Comparison of ENCODE assay signal across 10 mouse cellular contexts in genomic region chr1:154983325-154983724, GRCm38 (mm10).
DNase-seq lines count a peak whose midpoint lies in the region; ATAC-seq and TF ChIP-seq lines count a peak whose summit lies in the region.
"Had no signal": no experiment of that assay in that cellular context is flagged by ENCODE, and none has a peak within 500 bp of the region (broad histone marks: within the 10 kb centered on the region; RNA-seq: fewer than 3 reads in every experiment).

No protein-coding gene starts in this region.

- no peaks in the 10 kb centered on the region for H3K9me3 ChIP-seq in lung, postnatal 0 days (ENCODE audit: low read length)
- H3K9me3 ChIP-seq in midbrain, embryonic 13.5 days, result no peaks in the 10 kb centered on the region
- H3K9me3 ChIP-seq: heart, embryonic 15.5 days had no signal

- 27% methylated on average over 7 of the region's 7 CpGs for WGBS in lung, postnatal 0 days
- 40% methylated on average over 7 of the region's 7 CpGs for WGBS in lung, adult 2 months
- 85% methylated on average over 7 of the region's 7 CpGs for WGBS in midbrain, embryonic 13.5 days

- no peak for ATAC-seq in lung, postnatal 0 days
- ATAC-seq in midbrain, embryonic 13.5 days, result no peak
- ATAC-seq: liver, postnatal 0 days had no signal

- no peaks in the 10 kb centered on the region for H3K4me1 ChIP-seq in lung, postnatal 0 days (ENCODE audit: insufficient read depth, low read depth, low read length)
- no peaks in the 10 kb centered on the region for H3K4me1 ChIP-seq in lung, adult 2 months (ENCODE audit: control insufficient read depth, insufficient read depth, low read length)
- no peaks in the 10 kb centered on the region for H3K4me1 ChIP-seq in midbrain, embryonic 13.5 days (replicated peaks)

- H3K9ac ChIP-seq in lung, postnatal 0 days (replicated peaks; ENCODE audit: low read depth), result no peak overlapping the region
- no peak overlapping the region for H3K9ac ChIP-seq in midbrain, embryonic 13.5 days (replicated peaks)
- H3K9ac ChIP-seq: heart, embryonic 15.5 days; liver, postnatal 0 days had no signal

- H3K36me3 ChIP-seq in lung, postnatal 0 days (ENCODE audit: insufficient read depth, low read length), result no peaks in the 10 kb centered on the region
- H3K36me3 ChIP-seq in midbrain, embryonic 13.5 days, result no peaks in the 10 kb centered on the region
- H3K36me3 ChIP-seq: heart, embryonic 15.5 days had no signal

- no peak for TF ChIP-seq EP300 in lung, postnatal 0 days (IDR thresholded peaks at IDR 0.05)

- DNase-seq in lung, postnatal 0 days (ENCODE audit: low spot score), result peak; percentile 9
- DNase-seq in lung, adult 2 months, result no peak
- DNase-seq in cerebellum, adult 11 months, result peak; percentile 69
- peak; percentile 63 to 77 for DNase-seq in gastrocnemius, postnatal 36 days
- DNase-seq in testis, postnatal 10 days (ENCODE audit: low spot score), result peak; percentile 75
- no peak for DNase-seq in frontal cortex, adult 2 months (ENCODE audit: extremely low spot score in 1 of 2, low spot score in 1 of 2)
- DNase-seq in embryo, embryonic 9.5 days (ENCODE audit: extremely low spot score), result no peak
- DNase-seq: liver, postnatal 0 days had no signal

- intact Hi-C loops in gastrocnemius, postnatal 36 days (cut with DNase I), result no loop called here

- no peaks in the 10 kb centered on the region for H3K27me3 ChIP-seq in lung, postnatal 0 days (replicated peaks; ENCODE audit: insufficient read depth, low read length)
- H3K27me3 ChIP-seq in midbrain, embryonic 13.5 days, result no peaks in the 10 kb centered on the region
- H3K27me3 ChIP-seq: heart, embryonic 15.5 days had no signal

- H3K4me2 ChIP-seq in lung, postnatal 0 days (replicated peaks; ENCODE audit: low read depth, low read length), result no peak overlapping the region
- H3K4me2 ChIP-seq in midbrain, embryonic 13.5 days (replicated peaks), result no peak overlapping the region
- H3K4me2 ChIP-seq: heart, embryonic 15.5 days had no signal

- TF ChIP-seq CTCF in lung, postnatal 0 days (IDR thresholded peaks at IDR 0.05), result no peak
- TF ChIP-seq CTCF in lung, adult 2 months (IDR thresholded peaks at IDR 0.05; ENCODE audit: insufficient read depth, low read length), result no peak

- TF ChIP-seq POLR2A in lung, adult 2 months (IDR thresholded peaks at IDR 0.05; ENCODE audit: borderline replicate concordance, extremely low read depth, low read depth, low read length), result no peak

- H3K4me3 ChIP-seq in lung, postnatal 0 days (ENCODE audit: low read depth, low read length), result no peak overlapping the region
- no peak overlapping the region for H3K4me3 ChIP-seq in lung, adult 2 months (replicated peaks; ENCODE audit: extremely low read depth, low read depth, low read length)
- no peak overlapping the region for H3K4me3 ChIP-seq in midbrain, embryonic 13.5 days (replicated peaks)
- H3K4me3 ChIP-seq: heart, embryonic 15.5 days had no signal

- H3K27ac ChIP-seq in lung, postnatal 0 days (ENCODE audit: low read length), result no peak overlapping the region
- no peak overlapping the region for H3K27ac ChIP-seq in midbrain, embryonic 13.5 days
- H3K27ac ChIP-seq: heart, embryonic 15.5 days had no signal

Comparison
In these comparisons a context has a peak if more than half of its experiments do, and no peak if none do; other contexts are left out.
1. DNase-seq: peak in lung, postnatal 0 days (single experiment), cerebellum, adult 11 months (single experiment), gastrocnemius, postnatal 36 days (2 of 2) and testis, postnatal 10 days (single experiment); none in lung, adult 2 months (single experiment), frontal cortex, adult 2 months (0 of 2) and embryo, embryonic 9.5 days (single experiment).